Mouse (Mus musculus) heart, embryonic 13.5 days (tissue): ENCODE results near the gene Tex33. TPM values are rescaled to one million over a fixed set of nuclear protein-coding genes. Genes with fewer than 3 reads are reported as not detected.
"Not testable (repeated sequence)": the region's sequence is repeated elsewhere in the genome, so short reads cannot be mapped to it uniquely, and the experiment has no call there.

Experiments
- ATAC-seq: fragments of 200-750 bp; cut with Nextera tagmentation; 2 replicates; pipeline ENCODE4 v1.8.0; 2017; ENCODE audit warnings: moderate TSS enrichment; ENCODE audit not compliant: insufficient number of reproducible peaks, low FRiP score, low TSS enrichment; ENCODE audit errors: extremely low read depth
- H3K27ac ChIP-seq: fragments of 300-500 bp; sonication (generic); replicated peaks from 2 replicates; pipeline ENCODE4 v1.5.1; 2015; ENCODE audit warnings: moderate library complexity, mild to moderate bottlenecking, inconsistent platforms
- H3K27me3 ChIP-seq: fragments of 300-500 bp; sonication (generic); replicated peaks from 2 replicates; pipeline ENCODE4 v1.6.1; 2015; ENCODE audit warnings: mild to moderate bottlenecking, inconsistent platforms
- H3K36me3 ChIP-seq: fragments of 300-500 bp; sonication (generic); 2 replicates; pipeline ENCODE4 v1.6.1; 2015; ENCODE audit warnings: mild to moderate bottlenecking, inconsistent platforms
- H3K4me1 ChIP-seq: fragments of 300-500 bp; sonication (generic); 2 replicates; pipeline ENCODE4 v1.6.1; 2015; ENCODE audit warnings: inconsistent platforms
- H3K4me2 ChIP-seq: fragments of 300-500 bp; sonication (generic); 2 replicates; pipeline ENCODE4 v1.6.1; 2015; ENCODE audit warnings: inconsistent platforms, mild to moderate bottlenecking, moderate library complexity
- H3K4me3 ChIP-seq: fragments of 300-500 bp; sonication (generic); 2 replicates; pipeline ENCODE4 v1.5.1; 2015; ENCODE audit warnings: moderate library complexity, mild to moderate bottlenecking, inconsistent platforms
- H3K9ac ChIP-seq: fragments of 300-500 bp; sonication (generic); 2 replicates; pipeline ENCODE4 v1.6.1; 2015; ENCODE audit warnings: inconsistent platforms, mild to moderate bottlenecking, moderate library complexity
- H3K9me3 ChIP-seq: fragments of 300-500 bp; sonication (generic); 2 replicates; pipeline ENCODE4 v1.6.1; 2016; ENCODE audit warnings: inconsistent platforms
- WGBS: fragments of 180-500 bp; shearing (Covaris S2); methylation state at CpG from one replicate; pipeline ENCODE4 v1.1.7; 2015; ENCODE audit warnings: mixed read lengths; 5-methylcytosine and 5-hydroxymethylcytosine counted together
- microRNA-seq: library from miRNA; unstranded; fragments of <30 nt; microRNA quantifications from one replicate; pipeline ENCODE4, GENCODE M21; 2016
- polyA plus RNA-seq: library from polyadenylated mRNA; unstranded; fragments of >200 nt; fragmentation: Nextera tagmentation; extraction: Ambion mirVana; gene quantifications from 2 replicates; pipeline ENCODE4 v1.2.1, GENCODE M21; 2015

Tex33 gene
- polyA plus RNA-seq, 1 experiment from 2014 or later = not detected

- H3K36me3 ChIP-seq, H3K4me2 ChIP-seq, H3K9me3 ChIP-seq, H3K27ac ChIP-seq, H3K9ac ChIP-seq, H3K27me3 ChIP-seq, H3K4me1 ChIP-seq, ATAC-seq, H3K4me3 ChIP-seq: not testable (repeated sequence)
- 30% methylated on average over 7 of the region's 7 CpGs for WGBS
Observed at GRCm38 (mm10) chr15:78339627-78340423, 55.9 kb downstream of the Tex33 start.

GRCm38 (mm10) chr15:78334380-78334779, 61.3 kb downstream of the Tex33 start:
- Histone ChIP-seq H3K9me3 (no peaks in the 10 kb centered on the region), H3K27ac (no peak overlapping the region), H3K36me3 (no peaks in the 10 kb centered on the region), H3K4me2 (no peak overlapping the region), H3K4me3 (no peak overlapping the region), H3K27me3 (peaks cover 10% of the 10 kb centered on the region; the same call in 1 of the 2 replicates), H3K4me1 (no peaks in the 10 kb centered on the region), H3K9ac (no peak overlapping the region)
- no peak for ATAC-seq
- WGBS = 75% methylated on average over 3 of the region's 3 CpGs

GRCm38 (mm10) chr15:78332981-78333380, 62.7 kb downstream of the Tex33 start:
- H3K36me3 ChIP-seq = no peaks in the 10 kb centered on the region
- WGBS = 67% methylated on average over 6 of the region's 6 CpGs
- no peak overlapping the region for H3K9ac ChIP-seq
- no peak for ATAC-seq
- no peak overlapping the region for H3K27ac ChIP-seq
- peaks cover 10% of the 10 kb centered on the region; the same call in 1 of the 2 replicates for H3K27me3 ChIP-seq
- H3K9me3 ChIP-seq = no peaks in the 10 kb centered on the region
- no peak overlapping the region for H3K4me2 ChIP-seq
- H3K4me1 ChIP-seq = no peaks in the 10 kb centered on the region
- no peak overlapping the region for H3K4me3 ChIP-seq

GRCm38 (mm10) chr15:78331523-78332340, 64.0 kb downstream of the Tex33 start:
- Histone ChIP-seq H3K4me2 (no peak overlapping the region), H3K4me1 (no peaks in the 10 kb centered on the region), H3K27ac (no peak overlapping the region), H3K36me3 (no peaks in the 10 kb centered on the region), H3K9ac (no peak overlapping the region), H3K9me3 (no peaks in the 10 kb centered on the region), H3K4me3 (no peak overlapping the region), H3K27me3 (peaks cover 10% of the 10 kb centered on the region; the same call in 1 of the 2 replicates)
- 67% methylated on average over 5 of the region's 5 CpGs for WGBS
- no peak for ATAC-seq

- peaks cover 10% of the 10 kb centered on the region; the same call in 1 of the 2 replicates for H3K27me3 ChIP-seq
- no peaks in the 10 kb centered on the region for H3K36me3 ChIP-seq
- H3K27ac ChIP-seq = no peak overlapping the region
- no peak overlapping the region for H3K9ac ChIP-seq
- no peak overlapping the region for H3K4me2 ChIP-seq
- 84% methylated on average over 4 of the region's 4 CpGs for WGBS
- no peaks in the 10 kb centered on the region for H3K4me1 ChIP-seq
- H3K4me3 ChIP-seq = no peak overlapping the region
- H3K9me3 ChIP-seq = no peaks in the 10 kb centered on the region
- no peak for ATAC-seq
Observed at GRCm38 (mm10) chr15:78330706-78331105, 65.0 kb downstream of the Tex33 start.

- H3K9me3 ChIP-seq, H3K9ac ChIP-seq, H3K4me1 ChIP-seq, H3K4me2 ChIP-seq, H3K27me3 ChIP-seq, H3K4me3 ChIP-seq, H3K36me3 ChIP-seq, H3K27ac ChIP-seq: not testable (repeated sequence)
- WGBS = 32% methylated on average over 6 of the region's 6 CpGs
- peak; percentile 51; the same call in 1 of the 2 replicates for ATAC-seq
Observed at GRCm38 (mm10) chr15:78329972-78330371, 65.7 kb downstream of the Tex33 start.

GRCm38 (mm10) chr15:78328520-78329097, 67.1 kb downstream of the Tex33 start:
- Histone ChIP-seq H3K9me3 (no peaks in the 10 kb centered on the region), H3K4me2 (no peak overlapping the region), H3K4me1 (no peaks in the 10 kb centered on the region), H3K36me3 (no peaks in the 10 kb centered on the region), H3K27me3 (peaks cover 9% of the 10 kb centered on the region; the same call in 1 of the 2 replicates), H3K4me3 (no peak overlapping the region), H3K27ac (no peak overlapping the region), H3K9ac (no peak overlapping the region)
- 87% methylated on average over 3 of the region's 3 CpGs for WGBS
- ATAC-seq = no peak

Small RNAs within 50 kb of the gene (microRNA-seq; reads per million reads assigned to microRNA genes)
- not detected for gene Mir7676-2

Other genes starting within 250 kb of the Tex33 start
- gene Ift27, start 221.8 kb downstream of the Tex33 start, polyA plus RNA-seq = 41.0 and 44.7 TPM in 2 replicates
- gene Pvalb, start 189.5 kb downstream of the Tex33 start, polyA plus RNA-seq = 0.40 and 0.47 TPM in 2 replicates
- 5.3 and 7.5 TPM in 2 replicates for gene Ncf4, start 151.1 kb downstream of the Tex33 start, polyA plus RNA-seq
- gene Csf2rb2, start 90.2 kb downstream of the Tex33 start, polyA plus RNA-seq = 0.28 and 0.39 TPM in 2 replicates
- 0.94 and 1.3 TPM in 2 replicates for gene Csf2rb, start 70.2 kb downstream of the Tex33 start, polyA plus RNA-seq
- gene Tst, start 10.0 kb upstream of the Tex33 start, polyA plus RNA-seq = 12.2 and 14.2 TPM in 2 replicates
- gene Mpst, start 10.5 kb upstream of the Tex33 start, polyA plus RNA-seq = 0.99 and 1.9 TPM in 2 replicates
- gene Kctd17, start 32.7 kb upstream of the Tex33 start, polyA plus RNA-seq = 22.5 and 23.0 TPM in 2 replicates
- 0.37 and 0.45 TPM in 2 replicates for gene Tmprss6, start 72.7 kb upstream of the Tex33 start, polyA plus RNA-seq
- gene Il2rb, start 99.4 kb upstream of the Tex33 start, polyA plus RNA-seq = 0.04 TPM in 1 of 2 replicates, not detected in the other
- gene C1qtnf6, start 135.5 kb upstream of the Tex33 start, polyA plus RNA-seq = 28.7 and 31.8 TPM in 2 replicates
- 0.09 TPM in 1 of 2 replicates, not detected in the other for gene Sstr3, start 148.8 kb upstream of the Tex33 start, polyA plus RNA-seq
- gene Rac2, start 176.9 kb upstream of the Tex33 start, polyA plus RNA-seq = 7.6 and 8.9 TPM in 2 replicates
- gene Cyth4, start 201.1 kb upstream of the Tex33 start, polyA plus RNA-seq = 5.0 and 5.2 TPM in 2 replicates